Mouse (Mus musculus) megakaryocyte, adult 5-6 weeks (primary cell): ENCODE data around the gene Klra6. TPM values are rescaled to one million over a fixed set of nuclear protein-coding genes. Genes with fewer than 3 reads are reported as not detected.
"Not testable (repeated sequence)": the region's sequence is repeated elsewhere in the genome, so short reads cannot be mapped to it uniquely, and the experiment has no call there.

ENCODE experiments used
- ATAC-seq: 2 replicates; pipeline ENCODE4 v1.8.0; 2016; ENCODE audit warnings: mild to moderate bottlenecking, inconsistent platforms; ENCODE audit not compliant: poor library complexity, severe bottlenecking
- total RNA-seq, 2 experiments: library from RNA; stranded (forward) in 1 of 2; stranded (reverse) in 1 of 2; fragments of 153-499, 151-499 nt in 1 of 2; fragments of 221-1000, 200-1000 nt in 1 of 2; gene quantifications; 2 replicates each; pipeline versions ENCODE4 v1.2.3 to v1.2.4; 2015 to 2017

Gene Klra6
- total RNA-seq (2015) = 1.3 TPM in 2 replicates
- 1.9 and 2.6 TPM in 2 replicates for total RNA-seq (2017)

DNA sequence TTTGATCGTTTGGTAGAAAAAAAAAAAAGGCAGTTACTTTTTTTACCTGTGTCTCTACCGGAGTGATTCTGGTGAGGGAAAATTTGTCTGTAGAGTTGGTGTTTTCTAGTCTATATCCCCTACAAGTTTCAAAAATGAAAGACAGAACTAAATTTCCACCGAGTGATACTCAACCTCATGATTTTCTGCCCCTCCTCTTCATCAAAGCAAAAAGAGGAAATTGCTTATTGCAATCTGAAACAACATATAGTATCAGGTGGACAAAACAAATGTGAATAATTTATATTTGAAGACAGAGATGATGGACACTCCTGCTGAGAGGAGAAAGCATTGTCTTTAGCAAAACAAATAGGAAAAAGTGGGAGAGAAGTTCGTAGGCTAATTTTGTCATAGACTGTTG, at the start of gene Klra6:
Gene Klra6 (minus strand): TSS at position 101 of the 400 bp plus-strand sequence.
- no peak for ATAC-seq

DNA sequence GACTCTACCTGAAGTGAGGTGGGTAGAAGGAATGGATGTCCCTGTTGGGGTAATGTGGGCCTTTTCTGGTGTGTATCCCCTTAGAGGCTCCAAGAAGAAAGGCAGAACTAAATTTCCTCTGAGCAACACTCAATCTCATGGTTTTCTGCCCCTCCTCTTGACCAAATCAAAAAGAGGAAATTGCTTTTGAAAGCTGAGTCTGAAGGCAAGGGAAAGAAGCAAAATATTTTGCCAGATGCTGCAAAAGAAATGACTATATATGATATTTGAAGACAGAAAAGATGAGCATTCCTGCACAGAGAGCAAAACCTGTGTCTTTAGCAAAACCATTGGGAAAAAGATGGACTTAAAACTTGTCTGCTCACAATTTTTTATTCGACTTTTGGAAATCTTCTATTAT, 40.4 kb upstream of the Klra6 start, which contains the start of gene Klra4:
Gene Klra4 (minus strand): TSS at position 101 of the 400 bp plus-strand sequence.
- ATAC-seq = not testable (repeated sequence)

DNA sequence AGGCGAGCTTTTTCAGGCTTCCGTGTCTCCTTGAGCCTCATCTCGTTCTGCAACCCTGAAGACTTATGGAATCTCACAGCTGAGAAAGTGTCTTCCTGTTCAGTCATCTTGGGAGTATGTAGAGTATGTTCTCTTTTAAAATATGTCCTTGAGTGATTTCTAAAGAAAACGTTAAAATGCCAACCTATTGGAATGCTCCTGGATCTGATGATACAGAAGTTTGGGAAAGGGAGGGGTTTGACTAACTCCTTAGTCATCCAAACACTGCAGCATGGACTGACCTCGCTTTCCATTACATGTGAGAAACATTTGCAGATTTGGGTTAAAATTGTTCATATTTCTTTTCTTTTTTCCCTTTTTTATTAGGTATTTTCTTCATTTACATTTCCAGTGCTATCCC, 38.4 kb upstream of the Klra6 start:
- no peak for ATAC-seq

DNA sequence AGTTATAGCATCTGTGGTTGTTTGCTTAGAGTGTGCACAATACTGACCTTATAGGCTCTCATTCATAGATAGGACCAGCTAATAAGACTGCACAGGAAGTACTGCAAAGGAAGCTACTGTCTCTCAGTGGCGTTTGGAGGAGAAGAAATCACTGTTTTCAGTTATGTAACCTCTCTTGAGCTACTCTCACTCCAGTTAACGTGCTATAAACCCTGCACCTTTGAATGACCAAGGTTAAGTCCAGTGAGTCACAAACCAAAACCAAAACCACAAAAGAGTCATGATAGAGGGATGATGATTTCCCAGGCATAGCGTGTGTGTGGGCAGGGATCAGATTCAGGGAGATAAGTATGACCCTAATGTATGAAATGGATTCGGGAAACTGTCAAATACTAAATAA, 8.4 kb upstream of the Klra6 start:
- ATAC-seq = not testable (repeated sequence)

DNA sequence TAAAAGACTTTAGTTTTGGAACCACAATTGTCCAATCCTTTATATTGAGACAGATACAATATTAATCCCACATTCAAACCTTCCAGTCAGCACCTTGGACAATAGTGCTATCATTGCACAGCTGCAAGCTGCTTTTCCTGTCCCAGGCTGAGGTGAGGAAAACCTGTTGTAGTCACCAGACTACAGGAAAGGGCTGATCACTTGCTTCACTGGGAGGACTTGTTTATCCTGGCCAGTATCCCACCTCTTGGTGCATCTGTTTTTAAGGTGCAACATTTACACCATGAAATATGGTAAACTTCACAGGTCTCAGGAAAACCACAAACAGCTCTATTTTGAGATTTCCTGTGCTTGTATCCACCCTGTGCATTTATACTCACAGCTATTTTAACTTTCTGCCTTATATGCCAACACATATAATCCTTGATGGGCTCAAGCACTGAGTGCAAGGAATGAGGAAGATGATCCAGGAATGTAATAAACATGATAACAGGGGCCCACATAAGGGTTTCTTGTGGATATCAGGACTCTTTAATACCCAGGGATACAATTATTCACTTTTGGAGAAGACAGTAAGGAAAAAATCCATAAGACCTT, 4.8 kb upstream of the Klra6 start:
- peak; percentile 37; the same call in 1 of the 2 replicates for ATAC-seq

Other genes with a start within 250 kb of the Klra6 start
- not detected in 2 replicates for gene Gm156, start 242.7 kb downstream of the Klra6 start, total RNA-seq (2015)
- gene Gm156, start 242.7 kb downstream of the Klra6 start, total RNA-seq (2017) = not detected in 2 replicates
- not detected in 2 replicates for gene Gm17631, start 164.3 kb downstream of the Klra6 start, total RNA-seq (2015)
- not detected in 2 replicates for gene Gm17631, start 164.3 kb downstream of the Klra6 start, total RNA-seq (2017)
- 9.8 and 11.6 TPM in 2 replicates for gene Klra17, start 150.3 kb downstream of the Klra6 start, total RNA-seq (2015)
- gene Klra17, start 150.3 kb downstream of the Klra6 start, total RNA-seq (2017) = 4.2 and 6.1 TPM in 2 replicates
- gene Klra5, start 109.3 kb downstream of the Klra6 start, total RNA-seq (2015) = 1.0 TPM in 1 of 2 replicates, not detected in the other
- not detected in 2 replicates for gene Klra5, start 109.3 kb downstream of the Klra6 start, total RNA-seq (2017)
- gene Klra4, start 40.3 kb upstream of the Klra6 start, total RNA-seq (2015) = 0.69 and 5.3 TPM in 2 replicates
- 0.22 and 2.3 TPM in 2 replicates for gene Klra4, start 40.3 kb upstream of the Klra6 start, total RNA-seq (2017)
- 6.4 and 7.7 TPM in 2 replicates for gene Klra8, start 102.9 kb upstream of the Klra6 start, total RNA-seq (2015)
- 1.1 and 8.5 TPM in 2 replicates for gene Klra8, start 102.9 kb upstream of the Klra6 start, total RNA-seq (2017)
- 2.2 and 6.7 TPM in 2 replicates for gene Klra9, start 166.2 kb upstream of the Klra6 start, total RNA-seq (2015)
- 0.84 and 2.9 TPM in 2 replicates for gene Klra9, start 166.2 kb upstream of the Klra6 start, total RNA-seq (2017)
- 1.6 and 9.0 TPM in 2 replicates for gene Klra7, start 206.4 kb upstream of the Klra6 start, total RNA-seq (2015)
- gene Klra7, start 206.4 kb upstream of the Klra6 start, total RNA-seq (2017) = 2.4 and 4.8 TPM in 2 replicates